Mouse (Mus musculus) spleen, adult 2 months (tissue): ENCODE measurements around the gene Nt5c.

Experiments used
- CTCF ChIP-seq: fragments of 200-500 bp; IDR thresholded peaks from 2 replicates; pipeline ENCODE4 v1.5.1; 2011; ENCODE audit warnings: mild to moderate bottlenecking, inconsistent platforms; ENCODE audit not compliant: insufficient read depth, insufficient read length, insufficient replicate concordance; ENCODE audit errors: extremely low read depth
- POLR2A ChIP-seq: fragments of 200-500 bp; IDR thresholded peaks from 2 replicates; pipeline ENCODE4 v1.6.1; 2011; ENCODE audit warnings: low read depth, low read length, inconsistent platforms

GRCm38 (mm10) chr11:115509773-115510506 is 18.3 kb upstream of the Nt5c start:
- TF ChIP-seq POLR2A (no peak), CTCF (no peak)
